Mouse (Mus musculus): ENCODE data around the gene Kmt2e.

DNA sequence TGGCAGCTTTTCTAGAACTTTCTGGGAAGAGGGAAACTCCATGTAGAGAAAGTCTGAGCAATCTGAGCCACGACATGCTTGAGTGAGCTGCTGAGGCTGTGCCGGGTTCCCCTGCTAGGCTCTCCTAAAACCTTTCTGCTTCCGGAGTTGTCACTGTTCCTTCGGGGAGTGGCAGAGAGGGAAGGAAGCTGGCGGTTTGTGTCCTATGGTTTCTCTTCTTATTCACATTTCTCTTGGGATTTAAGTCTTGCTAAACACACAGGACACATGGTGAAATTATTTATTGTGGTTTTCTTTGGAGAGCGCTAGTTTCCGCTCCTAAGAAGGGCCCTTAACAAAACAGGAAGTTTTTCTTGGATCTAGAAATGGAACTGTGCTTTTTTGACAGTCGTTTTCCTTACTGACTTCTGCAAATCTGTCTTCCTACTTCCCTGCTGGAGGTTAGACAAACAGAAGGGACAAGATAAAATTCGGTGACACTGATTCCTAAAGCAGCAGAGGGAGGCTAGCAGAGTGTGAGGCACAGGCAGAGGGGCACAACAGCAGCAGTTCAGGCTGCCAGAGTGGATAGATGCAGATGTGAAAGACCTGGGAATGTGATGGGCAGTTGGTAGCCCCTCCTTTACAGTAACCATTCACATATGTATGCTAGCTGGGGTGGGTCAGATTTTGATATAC, 24.1 kb upstream of the Kmt2e start:
- no peak for TF ChIP-seq CTCF (conservative IDR thresholded peaks at IDR 0.05; ENCODE audit: low read length)
- no peak for TF ChIP-seq POU5F1 (IDR thresholded peaks at IDR 0.05; ENCODE audit: borderline replicate concordance, low read length)
